Mouse (Mus musculus) MEL (cell line): ENCODE measurements around the gene E130208F15Rik. TPM values are rescaled to one million over a fixed set of nuclear protein-coding genes. Genes with fewer than 3 reads are reported as not detected.

Experiments
- DNase-seq: peaks from one replicate; pipeline ENCODE4 v3.0.0; 2011; ENCODE audit warnings: low read depth, low spot score
- H3K27ac ChIP-seq: 2 replicates; pipeline ENCODE4 v1.5.1; 2012; ENCODE audit warnings: low read depth, mild to moderate bottlenecking, control low read depth, low read length, moderate library complexity; ENCODE audit not compliant: control insufficient read depth
- H3K27me3 ChIP-seq, 2 experiments: fragments of 150-350 bp in 1 of 2; sonication (generic) in 1 of 2; 2 replicates each; pipeline ENCODE4 v1.6.1; 2012; ENCODE audit warnings: low read length in 2 of 2, mild to moderate bottlenecking in 2 of 2, improper control_type of control experiment in 1 of 2, moderate library complexity in 1 of 2; ENCODE audit not compliant: insufficient read depth in 2 of 2, control insufficient read depth in 1 of 2
- H3K36me3 ChIP-seq, 2 experiments: 2 replicates each; pipeline ENCODE4 v1.6.1; 2012 to 2014; ENCODE audit warnings: low read length in 2 of 2, improper control_type of control experiment in 1 of 2, inconsistent platforms in 1 of 2, mild to moderate bottlenecking in 1 of 2; ENCODE audit not compliant: insufficient read depth in 2 of 2, control insufficient read depth in 1 of 2
- H3K4me1 ChIP-seq, 2 experiments: fragments of 150-350 bp in 1 of 2; sonication (generic) in 1 of 2; 2 replicates each; pipeline ENCODE4 v1.6.1; 2012; ENCODE audit warnings: low read length in 2 of 2, improper control_type of control experiment in 1 of 2, mild to moderate bottlenecking in 1 of 2; ENCODE audit not compliant: insufficient read depth in 2 of 2, control insufficient read depth in 1 of 2
- H3K4me3 ChIP-seq, 2 experiments: fragments of 150-350 bp in 1 of 2; sonication (generic) in 1 of 2; 2 replicates each; pipeline ENCODE4 v1.5.1; 2012; ENCODE audit warnings: low read depth in 2 of 2, low read length in 2 of 2, mild to moderate bottlenecking in 2 of 2, moderate library complexity in 2 of 2, control low read depth in 1 of 2, improper control_type of control experiment in 1 of 2; ENCODE audit not compliant: control insufficient read depth in 1 of 2, insufficient read depth in 1 of 2
- H3K79me2 ChIP-seq: 2 replicates; pipeline ENCODE4 v1.6.1; 2012; ENCODE audit warnings: mild to moderate bottlenecking, low read length, moderate library complexity; ENCODE audit not compliant: control insufficient read depth, poor library complexity, insufficient read depth
- H3K9ac ChIP-seq: 2 replicates; pipeline ENCODE4 v1.6.1; 2012; ENCODE audit warnings: low read depth, mild to moderate bottlenecking, control low read depth, low read length, moderate library complexity; ENCODE audit not compliant: control insufficient read depth, poor library complexity, severe bottlenecking
- H3K9me3 ChIP-seq: fragments of 150-350 bp; sonication (generic); replicated peaks from 2 replicates; pipeline ENCODE4 v1.6.1; 2012; ENCODE audit warnings: mild to moderate bottlenecking, low read length, improper control_type of control experiment, moderate library complexity; ENCODE audit not compliant: insufficient read depth
- BHLHE40 ChIP-seq: IDR thresholded peaks from 2 replicates; pipeline ENCODE4 v1.6.1; 2012; ENCODE audit warnings: low read depth, mild to moderate bottlenecking, inconsistent platforms, low read length, improper control_type of control experiment, borderline replicate concordance
- CHD1 ChIP-seq: IDR thresholded peaks from 2 replicates; pipeline ENCODE4 v1.6.1; 2012; ENCODE audit warnings: low read depth, mild to moderate bottlenecking, inconsistent platforms, low read length, improper control_type of control experiment
- CHD2 ChIP-seq: IDR thresholded peaks from 2 replicates; pipeline ENCODE4 v1.6.1; 2011; ENCODE audit warnings: low read length, improper control_type of control experiment
- CTCF ChIP-seq, 3 experiments: IDR thresholded peaks in 2 of 3; conservative IDR thresholded peaks in 1 of 3; 2 replicates each; pipeline ENCODE4 v1.5.1; 2011 to 2012; ENCODE audit warnings: low read length in 3 of 3, low read depth in 2 of 3, mild to moderate bottlenecking in 2 of 3, improper control_type of control experiment in 1 of 3, inconsistent platforms in 1 of 3, mixed read lengths in 1 of 3, moderate library complexity in 1 of 3; ENCODE audit not compliant: control insufficient read depth in 1 of 3, insufficient read depth in 1 of 3, poor library complexity in 1 of 3, severe bottlenecking in 1 of 3
- ELF1 ChIP-seq: IDR thresholded peaks from 2 replicates; pipeline ENCODE4 v1.6.1; 2014; ENCODE audit warnings: low read depth, mild to moderate bottlenecking, inconsistent platforms, low read length, improper control_type of control experiment, moderate library complexity
- EP300 ChIP-seq, 2 experiments: IDR thresholded peaks; 2 replicates each; pipeline ENCODE4 v1.6.1; 2011; ENCODE audit warnings: improper control_type of control experiment in 2 of 2, low read length in 2 of 2, low read depth in 1 of 2, mild to moderate bottlenecking in 1 of 2
- ETS1 ChIP-seq: IDR thresholded peaks from 2 replicates; pipeline ENCODE4 v1.6.1; 2012; ENCODE audit warnings: low read depth, mild to moderate bottlenecking, inconsistent platforms, low read length, improper control_type of control experiment, moderate library complexity
- GABPA ChIP-seq: IDR thresholded peaks from 2 replicates; pipeline ENCODE4 v1.6.1; 2012; ENCODE audit warnings: low read depth, mild to moderate bottlenecking, inconsistent platforms, low read length, improper control_type of control experiment, moderate library complexity
- GATA1 ChIP-seq: IDR thresholded peaks from 2 replicates; pipeline ENCODE4 v1.6.1; 2011; ENCODE audit warnings: low read depth, low read length, improper control_type of control experiment
- JUND ChIP-seq: IDR thresholded peaks from 2 replicates; pipeline ENCODE4 v1.6.1; 2011; ENCODE audit warnings: low read depth, mild to moderate bottlenecking, improper control_type of control experiment, low read length
- KAT2A ChIP-seq: conservative IDR thresholded peaks from 2 replicates; pipeline ENCODE4 v1.6.1; 2012; ENCODE audit warnings: low read depth, low read length, improper control_type of control experiment, inconsistent platforms
- MAFK ChIP-seq: IDR thresholded peaks from 2 replicates; pipeline ENCODE4 v1.6.1; 2011; ENCODE audit warnings: low read depth, mild to moderate bottlenecking, low read length, improper control_type of control experiment, borderline replicate concordance
- MAX ChIP-seq: IDR thresholded peaks from 2 replicates; pipeline ENCODE4 v1.6.1; 2011; ENCODE audit warnings: low read length, improper control_type of control experiment
- MAZ ChIP-seq: IDR thresholded peaks from 2 replicates; pipeline ENCODE4 v1.6.1; 2012; ENCODE audit warnings: low read depth, mild to moderate bottlenecking, inconsistent platforms, low read length, improper control_type of control experiment
- MEF2A ChIP-seq: IDR thresholded peaks from 2 replicates; pipeline ENCODE4 v1.6.1; 2014; ENCODE audit warnings: low read depth, mild to moderate bottlenecking, inconsistent platforms, low read length, improper control_type of control experiment; ENCODE audit not compliant: poor library complexity, insufficient replicate concordance, severe bottlenecking; ENCODE audit errors: extremely low read depth
- MXI1 ChIP-seq: IDR thresholded peaks from 2 replicates; pipeline ENCODE4 v1.6.1; 2011; ENCODE audit warnings: mild to moderate bottlenecking, low read depth, low read length, improper control_type of control experiment
- MYB ChIP-seq: IDR thresholded peaks from 2 replicates; pipeline ENCODE4 v1.6.1; 2011; ENCODE audit warnings: mild to moderate bottlenecking, low read depth, low read length, improper control_type of control experiment
- MYC ChIP-seq: IDR thresholded peaks from 2 replicates; pipeline ENCODE4 v1.6.1; 2011; ENCODE audit warnings: low read depth, mild to moderate bottlenecking, low read length, improper control_type of control experiment, moderate library complexity
- NELFE ChIP-seq: IDR thresholded peaks from 2 replicates; pipeline ENCODE4 v1.6.1; 2011; ENCODE audit warnings: low read depth, low read length, improper control_type of control experiment
- NRF1 ChIP-seq: IDR thresholded peaks from 2 replicates; pipeline ENCODE4 v1.6.1; 2014; ENCODE audit warnings: low read depth, mild to moderate bottlenecking, inconsistent platforms, low read length, improper control_type of control experiment, moderate library complexity; ENCODE audit not compliant: poor library complexity, insufficient read depth, severe bottlenecking
- POLR2A ChIP-seq, 2 experiments: IDR thresholded peaks; 2 replicates each; pipeline ENCODE4 v1.6.1; 2011 to 2012; ENCODE audit warnings: low read length in 2 of 2, mild to moderate bottlenecking in 2 of 2, control low read depth in 1 of 2, improper control_type of control experiment in 1 of 2, low read depth in 1 of 2, moderate library complexity in 1 of 2; ENCODE audit not compliant: control insufficient read depth in 1 of 2, insufficient read depth in 1 of 2, poor library complexity in 1 of 2
- POLR2AphosphoS2 ChIP-seq: IDR thresholded peaks from 2 replicates; pipeline ENCODE4 v1.6.1; 2011; ENCODE audit warnings: low read length, improper control_type of control experiment
- POLR2AphosphoS5 ChIP-seq: IDR thresholded peaks from 2 replicates; pipeline ENCODE4 v1.6.1; 2012; ENCODE audit warnings: low read depth, borderline replicate concordance, mild to moderate bottlenecking, inconsistent platforms, low read length, moderate library complexity, mixed read lengths
- RAD21 ChIP-seq: IDR thresholded peaks from 2 replicates; pipeline ENCODE4 v1.6.1; 2011; ENCODE audit warnings: mild to moderate bottlenecking, low read depth, low read length, improper control_type of control experiment
- RCOR1 ChIP-seq: IDR thresholded peaks from 2 replicates; pipeline ENCODE4 v1.6.1; 2012; ENCODE audit warnings: low read depth, mild to moderate bottlenecking, inconsistent platforms, low read length, improper control_type of control experiment
- SIN3A ChIP-seq: IDR thresholded peaks from 2 replicates; pipeline ENCODE4 v1.6.1; 2012; ENCODE audit warnings: low read length, improper control_type of control experiment, inconsistent platforms
- SMC3 ChIP-seq: IDR thresholded peaks from 2 replicates; pipeline ENCODE4 v1.6.1; 2011; ENCODE audit warnings: low read depth, low read length, improper control_type of control experiment
- TAL1 ChIP-seq: IDR thresholded peaks from 2 replicates; pipeline ENCODE4 v1.6.1; 2012; ENCODE audit warnings: mild to moderate bottlenecking, inconsistent platforms, low read length, moderate library complexity, mixed read lengths
- TBP ChIP-seq: IDR thresholded peaks from 2 replicates; pipeline ENCODE4 v1.8.0; 2011; ENCODE audit warnings: low read depth, low read length, improper control_type of control experiment
- TCF12 ChIP-seq: IDR thresholded peaks from 2 replicates; pipeline ENCODE4 v1.6.1; 2014; ENCODE audit warnings: low read depth, mild to moderate bottlenecking, inconsistent platforms, low read length, improper control_type of control experiment, moderate library complexity
- UBTF ChIP-seq: IDR thresholded peaks from 2 replicates; pipeline ENCODE4 v1.6.1; 2012; ENCODE audit warnings: low read depth, mild to moderate bottlenecking, inconsistent platforms, low read length, improper control_type of control experiment, moderate library complexity, borderline replicate concordance; ENCODE audit not compliant: insufficient read depth
- USF1 ChIP-seq: IDR thresholded peaks from 2 replicates; pipeline ENCODE4 v1.6.1; 2014; ENCODE audit warnings: low read depth, mild to moderate bottlenecking, inconsistent platforms, low read length, improper control_type of control experiment, moderate library complexity
- USF2 ChIP-seq, 2 experiments: IDR thresholded peaks; 2 replicates each; pipeline ENCODE4 v1.6.1; 2011 to 2012; ENCODE audit warnings: improper control_type of control experiment in 2 of 2, low read length in 2 of 2, borderline replicate concordance in 1 of 2, inconsistent platforms in 1 of 2, low read depth in 1 of 2, mild to moderate bottlenecking in 1 of 2; ENCODE audit not compliant: insufficient read depth in 1 of 2
- ZC3H11A ChIP-seq: IDR thresholded peaks from 2 replicates; pipeline ENCODE4 v1.6.1; 2012; ENCODE audit warnings: low read depth, mild to moderate bottlenecking, inconsistent platforms, low read length, improper control_type of control experiment
- ZKSCAN1 ChIP-seq: IDR thresholded peaks from 2 replicates; pipeline ENCODE4 v1.6.1; 2012; ENCODE audit warnings: low read depth, mild to moderate bottlenecking, inconsistent platforms, low read length, improper control_type of control experiment, moderate library complexity
- ZMIZ1 ChIP-seq: IDR thresholded peaks from 2 replicates; pipeline ENCODE4 v1.6.1; 2012; ENCODE audit warnings: low read depth, mild to moderate bottlenecking, inconsistent platforms, low read length, improper control_type of control experiment, moderate library complexity
- ZNF384 ChIP-seq: IDR thresholded peaks from 2 replicates; pipeline ENCODE4 v1.6.1; 2012; ENCODE audit warnings: low read depth, mild to moderate bottlenecking, inconsistent platforms, low read length, improper control_type of control experiment
- polyA plus RNA-seq, 2 experiments: library from polyadenylated mRNA; stranded (reverse) in 1 of 2; unstranded in 1 of 2; fragments of >175 nt in 1 of 2; fragments of >200 nt in 1 of 2; gene quantifications; 2 replicates each; pipeline versions ENCODE4 v1.2.1 to v1.2.4; 2012; ENCODE audit warnings: low replicate concordance in 2 of 2, low read depth in 1 of 2; ENCODE audit not compliant: insufficient read length in 2 of 2, insufficient read depth in 1 of 2, missing spikeins in 1 of 2
- total RNA-seq: library from RNA; depleted of rRNA; stranded (reverse); fragments of 300-350 nt; gene quantifications from 2 replicates; pipeline ENCODE4 v1.2.3, GENCODE M21; 2012

E130208F15Rik gene
- total and polyA plus RNA-seq, 3 experiments = 0.96 to 3.2 TPM; not detected in 1

- Histone ChIP-seq H3K27ac (peak overlapping the region; percentile 85), H3K27me3 (no peaks in the 10 kb centered on the region; a peak in 1 of 4 replicates), H3K9me3 (no peaks in the 10 kb centered on the region), H3K36me3 (peaks cover 0 to 10% of the 10 kb centered on the region in 2 experiments; a peak in 2 of 4 replicates), H3K4me3 (peak overlapping the region; percentile 78 to 79), H3K4me1 (peaks cover 0 to 7% of the 10 kb centered on the region in 2 experiments; a peak in 2 of 4 replicates), H3K79me2 (peaks cover 7% of the 10 kb centered on the region; the same call in 1 of the 2 replicates), H3K9ac (peak overlapping the region; percentile 89)
- DNase-seq = peak; percentile 98
- no peak for TF ChIP-seq CTCF (IDR thresholded peaks at IDR 0.05 in 2 of 3, conservative IDR thresholded peaks at IDR 0.05 in 1 of 3; ENCODE audit: control insufficient read depth in 1 of 3, insufficient read depth in 1 of 3, low read depth in 2 of 3, low read length in 3 of 3, poor library complexity in 1 of 3, severe bottlenecking in 1 of 3)
- no peak for TF ChIP-seq CHD1
- TF ChIP-seq MYB = no peak
- TF ChIP-seq SMC3 = no peak
- TF ChIP-seq RCOR1 = no peak
- no peak for TF ChIP-seq TAL1
- TF ChIP-seq CHD2 = no peak; the same call in 1 of the 2 replicates
- TF ChIP-seq MYC = 0 out of 2 replicates have a peak, but pooled peaks have one; percentile 15
- TF ChIP-seq NELFE = peak; percentile 85
- peak; percentile 76 for TF ChIP-seq MAX
- no peak for TF ChIP-seq BHLHE40
- TF ChIP-seq ZMIZ1 = peak; percentile 84
- peak; percentile 35; the same call in 1 of the 2 replicates for TF ChIP-seq USF1
- TF ChIP-seq MAZ = 0 out of 2 replicates have a peak, but pooled peaks have one; percentile 42
- TF ChIP-seq ZKSCAN1 = no peak
- no peak for TF ChIP-seq RAD21
- no peak for TF ChIP-seq GATA1
- peak; percentile 75 for TF ChIP-seq SIN3A
- TF ChIP-seq NRF1 = peak; percentile 49; the same call in 1 of the 2 replicates
- peak; percentile 82; the same call in 1 of the 2 replicates for TF ChIP-seq TBP
- TF ChIP-seq USF2 (IDR thresholded peaks at IDR 0.05; ENCODE audit: borderline replicate concordance in 1 of 2, insufficient read depth in 1 of 2, low read depth in 1 of 2, low read length in 2 of 2) = no peak
- peak; percentile 90 for TF ChIP-seq POLR2A (IDR thresholded peaks at IDR 0.05; ENCODE audit: control insufficient read depth in 1 of 2, insufficient read depth in 1 of 2, low read depth in 1 of 2, low read length in 2 of 2, poor library complexity in 1 of 2)
- no peak for TF ChIP-seq UBTF
- no peak for TF ChIP-seq EP300 (IDR thresholded peaks at IDR 0.05; ENCODE audit: low read depth in 1 of 2, low read length in 2 of 2)
- peak; percentile 59 for TF ChIP-seq KAT2A
- TF ChIP-seq ELF1 = peak; percentile 49; the same call in 1 of the 2 replicates
- TF ChIP-seq ZNF384 = no peak
- TF ChIP-seq MXI1 = peak; percentile 85
- TF ChIP-seq TCF12 = peak; percentile 64
- TF ChIP-seq ZC3H11A = no peak
- TF ChIP-seq POLR2AphosphoS5 = no peak
- TF ChIP-seq GABPA = no peak
- TF ChIP-seq ETS1 = no peak
- TF ChIP-seq MAFK = no peak
- peak; percentile 86 for TF ChIP-seq POLR2AphosphoS2
- TF ChIP-seq JUND = no peak
- no peak for TF ChIP-seq MEF2A
Measured at GRCm38 (mm10) chr7:30322285-30322667, 736 bp downstream of the E130208F15Rik start.
